Mouse (Mus musculus) liver, embryonic 16.5 days (tissue): ENCODE results near the gene Mmrn2. TPM values are rescaled to one million over a fixed set of nuclear protein-coding genes. Genes with fewer than 3 reads are reported as not detected.

Experiments
- ATAC-seq: fragments of 200-750 bp; cut with Nextera tagmentation; 2 replicates; pipeline ENCODE4 v1.8.0; 2017; ENCODE audit warnings: low read depth, mild to moderate bottlenecking, moderate number of reproducible peaks, moderate library complexity
- H3K27ac ChIP-seq: fragments of 300-500 bp; sonication (generic); 2 replicates; pipeline ENCODE4 v1.5.1; 2014; ENCODE audit warnings: mild to moderate bottlenecking, low read length
- H3K27me3 ChIP-seq: fragments of 300-500 bp; sonication (generic); 2 replicates; pipeline ENCODE4 v1.6.1; 2014; ENCODE audit warnings: low read depth, low read length, mixed read lengths; ENCODE audit not compliant: control insufficient read depth, insufficient read depth
- H3K36me3 ChIP-seq: fragments of 300-500 bp; sonication (generic); 2 replicates; pipeline ENCODE4 v1.6.1; 2014; ENCODE audit warnings: mild to moderate bottlenecking; ENCODE audit not compliant: control insufficient read depth, insufficient read depth
- H3K4me1 ChIP-seq: fragments of 300-500 bp; sonication (generic); 2 replicates; pipeline ENCODE4 v1.6.1; 2014; ENCODE audit warnings: low read depth, low read length, mixed read lengths; ENCODE audit not compliant: control insufficient read depth
- H3K4me2 ChIP-seq: fragments of 300-500 bp; sonication (generic); 2 replicates; pipeline ENCODE4 v1.6.1; 2014; ENCODE audit warnings: low read depth, low read length, mixed read lengths
- H3K4me3 ChIP-seq: fragments of 300-500 bp; sonication (generic); 2 replicates; pipeline ENCODE4 v1.5.1; 2014; ENCODE audit warnings: low read depth, mild to moderate bottlenecking, low read length
- H3K9ac ChIP-seq: fragments of 300-500 bp; sonication (generic); 2 replicates; pipeline ENCODE4 v1.6.1; 2014; ENCODE audit warnings: low read depth, low read length
- H3K9me3 ChIP-seq: fragments of 300-500 bp; sonication (generic); replicated peaks from 2 replicates; pipeline ENCODE4 v1.6.1; 2016; ENCODE audit warnings: low read length; ENCODE audit not compliant: control insufficient read depth
- WGBS: fragments of 180-500 bp; shearing (Covaris S2); extraction: QIAGEN DNeasy Blood & Tissue Kit; methylation state at CpG from one replicate; pipeline ENCODE4 v1.1.7; 2014; ENCODE audit not compliant: insufficient replicate concordance; 5-methylcytosine and 5-hydroxymethylcytosine counted together
- polyA plus RNA-seq: library from polyadenylated mRNA; unstranded; fragments of >200 nt; fragmentation: Nextera tagmentation; extraction: Ambion mirVana; gene quantifications from 2 replicates; pipeline ENCODE4 v1.2.1, GENCODE M21; 2015

Mmrn2 gene
- polyA plus RNA-seq, 1 experiment from 2014 or later, result 3.4 TPM

- Histone ChIP-seq H3K4me1 (no peaks in the 10 kb centered on the region; the same call in 1 of the 2 replicates), H3K36me3 (no peaks in the 10 kb centered on the region), H3K4me2 (no peak overlapping the region), H3K27ac (no peak overlapping the region), H3K27me3 (no peaks in the 10 kb centered on the region), H3K9ac (no peak overlapping the region), H3K4me3 (no peak overlapping the region), H3K9me3 (no peaks in the 10 kb centered on the region)
- no peak for ATAC-seq
- WGBS, result 67% methylated on average over 2 of the region's 2 CpGs
Measured at GRCm38 (mm10) chr14:34365147-34365507, 10.1 kb upstream of the Mmrn2 start.

- ATAC-seq, result no peak
- H3K27me3 ChIP-seq, result no peaks in the 10 kb centered on the region
- 46% methylated on average over 3 of the region's 3 CpGs for WGBS
- no peak overlapping the region for H3K4me2 ChIP-seq
- H3K36me3 ChIP-seq, result no peaks in the 10 kb centered on the region
- H3K27ac ChIP-seq, result no peak overlapping the region
- no peak overlapping the region for H3K9ac ChIP-seq
- no peaks in the 10 kb centered on the region for H3K9me3 ChIP-seq
- H3K4me1 ChIP-seq, result no peaks in the 10 kb centered on the region
- no peak overlapping the region for H3K4me3 ChIP-seq
Measured at GRCm38 (mm10) chr14:34370203-34370602, 5.1 kb upstream of the Mmrn2 start.

GRCm38 (mm10) chr14:34370921-34371320 is 4.3 kb upstream of the Mmrn2 start:
- no peak for ATAC-seq
- no peaks in the 10 kb centered on the region for H3K27me3 ChIP-seq
- H3K9me3 ChIP-seq, result no peaks in the 10 kb centered on the region
- H3K4me3 ChIP-seq, result no peak overlapping the region
- H3K27ac ChIP-seq, result no peak overlapping the region
- no peaks in the 10 kb centered on the region for H3K36me3 ChIP-seq
- WGBS, result 60% methylated on average over 3 of the region's 3 CpGs
- no peak overlapping the region for H3K4me2 ChIP-seq
- H3K4me1 ChIP-seq, result no peaks in the 10 kb centered on the region
- H3K9ac ChIP-seq, result no peak overlapping the region

- H3K27ac ChIP-seq, result no peak overlapping the region
- no peak for ATAC-seq
- WGBS, result 66% methylated on average over 2 of the region's 2 CpGs
- no peaks in the 10 kb centered on the region for H3K4me1 ChIP-seq
- no peaks in the 10 kb centered on the region for H3K36me3 ChIP-seq
- H3K27me3 ChIP-seq, result no peaks in the 10 kb centered on the region
- H3K9ac ChIP-seq, result no peak overlapping the region
- no peaks in the 10 kb centered on the region for H3K9me3 ChIP-seq
- no peak overlapping the region for H3K4me2 ChIP-seq
- H3K4me3 ChIP-seq, result no peak overlapping the region
Measured at GRCm38 (mm10) chr14:34371763-34372162, 3.5 kb upstream of the Mmrn2 start.

GRCm38 (mm10) chr14:34372646-34373045 is 2.6 kb upstream of the Mmrn2 start:
- no peak overlapping the region for H3K27ac ChIP-seq
- no peak overlapping the region for H3K4me3 ChIP-seq
- H3K9ac ChIP-seq, result no peak overlapping the region
- no peak overlapping the region for H3K4me2 ChIP-seq
- H3K4me1 ChIP-seq, result no peaks in the 10 kb centered on the region
- 70% methylated on average over 6 of the region's 6 CpGs for WGBS
- H3K36me3 ChIP-seq, result no peaks in the 10 kb centered on the region
- no peak for ATAC-seq
- H3K9me3 ChIP-seq, result no peaks in the 10 kb centered on the region
- H3K27me3 ChIP-seq, result no peaks in the 10 kb centered on the region

- H3K4me3 ChIP-seq, result no peak overlapping the region
- H3K27ac ChIP-seq, result no peak overlapping the region
- H3K9me3 ChIP-seq, result no peaks in the 10 kb centered on the region
- no peak for ATAC-seq
- H3K4me2 ChIP-seq, result no peak overlapping the region
- no peaks in the 10 kb centered on the region for H3K36me3 ChIP-seq
- WGBS, result 54% methylated on average over 6 of the region's 6 CpGs
- no peaks in the 10 kb centered on the region for H3K27me3 ChIP-seq
- H3K4me1 ChIP-seq, result no peaks in the 10 kb centered on the region
- no peak overlapping the region for H3K9ac ChIP-seq
Measured at GRCm38 (mm10) chr14:34373581-34373980, 1.7 kb upstream of the Mmrn2 start.

GRCm38 (mm10) chr14:34374577-34374976 is 688 bp upstream of the Mmrn2 start, which contains the start of gene Sncg:
Gene Sncg, minus strand, starts transcription at chr14:34374789.
- Histone ChIP-seq H3K4me3 (no peak within 1 kb of the TSS; the same call in 1 of the 2 replicates), H3K36me3 (no peaks in the 10 kb centered on the region), H3K27me3 (no peaks in the 10 kb centered on the region), H3K4me1 (no peaks in the 10 kb centered on the region), H3K9ac (no peak within 1 kb of the TSS), H3K9me3 (no peaks in the 10 kb centered on the region), H3K27ac (no peak within 1 kb of the TSS), H3K4me2 (no peak within 1 kb of the TSS)
- 29% methylated on average over 10 of the region's 10 CpGs for WGBS
- no peak for ATAC-seq

GRCm38 (mm10) chr14:34375941-34376340 is 676 bp downstream of the Mmrn2 start:
- no peak overlapping the region for H3K4me2 ChIP-seq
- no peaks in the 10 kb centered on the region for H3K9me3 ChIP-seq
- no peak overlapping the region for H3K27ac ChIP-seq
- no peaks in the 10 kb centered on the region for H3K27me3 ChIP-seq
- H3K9ac ChIP-seq, result no peak overlapping the region
- no peaks in the 10 kb centered on the region for H3K4me1 ChIP-seq
- no peaks in the 10 kb centered on the region for H3K36me3 ChIP-seq
- no peak for ATAC-seq
- WGBS, result 64% methylated on average over 5 of the region's 5 CpGs
- no peak overlapping the region for H3K4me3 ChIP-seq

GRCm38 (mm10) chr14:34377121-34377520 is 1.9 kb downstream of the Mmrn2 start:
- Histone ChIP-seq H3K27me3 (no peaks in the 10 kb centered on the region), H3K4me3 (no peak overlapping the region), H3K4me2 (no peak overlapping the region), H3K4me1 (no peaks in the 10 kb centered on the region), H3K36me3 (no peaks in the 10 kb centered on the region), H3K9me3 (no peaks in the 10 kb centered on the region), H3K27ac (no peak overlapping the region), H3K9ac (no peak overlapping the region)
- WGBS, result 47% methylated on average over 4 of the region's 4 CpGs
- ATAC-seq, result no peak
